Comparison of ENCODE assay signal across 17 mouse cellular contexts in the genomic region with DNA sequence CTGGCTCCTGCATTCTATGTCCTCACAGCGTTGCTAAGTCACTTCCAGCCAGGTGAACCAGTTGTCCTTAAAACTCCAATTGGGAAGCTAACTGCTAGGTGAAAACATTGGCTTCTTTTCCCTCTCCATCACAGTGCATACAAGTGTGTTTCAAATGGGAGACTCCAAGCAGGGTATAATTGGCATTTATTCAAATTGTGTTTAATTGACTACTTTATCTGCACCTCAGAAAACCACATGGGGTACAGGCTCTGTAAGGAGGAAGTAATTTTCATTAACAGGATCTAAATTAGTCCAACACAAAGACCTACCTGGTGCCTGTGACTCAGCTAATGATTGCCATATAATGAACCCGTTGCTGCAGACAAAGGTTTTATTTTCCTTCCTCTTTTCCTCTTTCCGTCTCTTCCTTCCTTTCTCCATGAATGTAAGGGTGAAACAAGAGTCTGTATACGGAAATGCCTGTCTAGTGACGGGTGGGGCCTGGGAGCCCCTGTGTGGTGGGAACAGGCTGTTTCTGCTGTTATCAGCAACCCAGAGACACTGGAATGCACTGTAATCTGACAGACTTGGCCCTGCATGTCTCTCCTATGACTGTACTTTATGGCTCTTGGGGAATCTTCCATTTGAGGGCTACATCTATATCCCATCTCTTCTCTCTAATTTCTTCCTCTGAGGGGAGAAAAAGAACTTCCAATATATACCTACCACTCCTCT.
A peak's percentile ranks its signal among the peaks of the same experiment; 100 is the strongest.
DNase-seq lines count a peak whose midpoint lies in the region; ATAC-seq lines count a peak whose summit lies in the region.
"Had no signal": no experiment of that assay in that cellular context is flagged by ENCODE, and none has a peak within 500 bp of the region (broad histone marks: within the 10 kb centered on the region; RNA-seq: fewer than 3 reads in every experiment).

No protein-coding gene starts in this region.

- H3K27me3 ChIP-seq in heart, embryonic 14.5 days (ENCODE audit: control insufficient read depth, insufficient read depth, low read length) = no peaks in the 10 kb centered on the region
- no peaks in the 10 kb centered on the region for H3K27me3 ChIP-seq in heart, embryonic 11.5 days (ENCODE audit: control insufficient read depth, insufficient read depth, low read length)
- no peaks in the 10 kb centered on the region for H3K27me3 ChIP-seq in neural tube, embryonic 13.5 days
- H3K27me3 ChIP-seq in intestine, embryonic 16.5 days (replicated peaks; ENCODE audit: control insufficient read depth, insufficient read depth, low read length) = no peaks in the 10 kb centered on the region
- H3K27me3 ChIP-seq: hindbrain, embryonic 12.5 days had no signal

- no peaks in the 10 kb centered on the region for H3K9me3 ChIP-seq in heart, embryonic 14.5 days (ENCODE audit: control insufficient read depth, low read length)
- no peaks in the 10 kb centered on the region for H3K9me3 ChIP-seq in heart, embryonic 11.5 days (replicated peaks; ENCODE audit: control insufficient read depth, low read length)
- no peaks in the 10 kb centered on the region for H3K9me3 ChIP-seq in neural tube, embryonic 13.5 days
- no peaks in the 10 kb centered on the region for H3K9me3 ChIP-seq in intestine, embryonic 16.5 days (ENCODE audit: control insufficient read depth, low read length)
- H3K9me3 ChIP-seq: hindbrain, embryonic 12.5 days; limb, embryonic 10.5 days had no signal

- H3K9ac ChIP-seq in heart, embryonic 14.5 days (ENCODE audit: low read length) = no peak overlapping the region
- no peak overlapping the region for H3K9ac ChIP-seq in heart, embryonic 11.5 days (ENCODE audit: low read depth, low read length)
- no peak overlapping the region for H3K9ac ChIP-seq in neural tube, embryonic 13.5 days
- no peak overlapping the region for H3K9ac ChIP-seq in intestine, embryonic 16.5 days (ENCODE audit: low read depth, low read length)
- H3K9ac ChIP-seq: hindbrain, embryonic 12.5 days had no signal

- no peak for ATAC-seq in heart, embryonic 14.5 days (ENCODE audit: insufficient number of reproducible peaks, insufficient read depth, low FRiP score, low read depth)
- ATAC-seq in heart, embryonic 11.5 days (replicated peaks; ENCODE audit: insufficient number of reproducible peaks, low FRiP score, low TSS enrichment) = no peak
- peak; percentile 24; the same call in 1 of the 2 replicates for ATAC-seq in neural tube, embryonic 13.5 days (ENCODE audit: low read depth)
- peak; percentile 91 for ATAC-seq in intestine, embryonic 16.5 days

- H3K4me2 ChIP-seq in heart, embryonic 14.5 days (ENCODE audit: low read length) = peak overlapping the region; percentile 23; the same call in 1 of the 2 replicates
- H3K4me2 ChIP-seq in heart, embryonic 11.5 days = no peak overlapping the region
- H3K4me2 ChIP-seq in neural tube, embryonic 13.5 days = no peak overlapping the region
- no peak overlapping the region for H3K4me2 ChIP-seq in intestine, embryonic 16.5 days (ENCODE audit: low read depth, low read length)
- H3K4me2 ChIP-seq: hindbrain, embryonic 12.5 days had no signal

- no peak for DNase-seq in neural tube, embryonic 10.5 days (ENCODE audit: extremely low spot score, low spot score)
- no peak for DNase-seq in layer of hippocampus, adult 9-10 months (ENCODE audit: low spot score)
- no peak for DNase-seq in cerebellum, postnatal 4 days (ENCODE audit: low spot score in 2 of 2)
- DNase-seq: cerebellum, postnatal 10 days; gastrocnemius, postnatal 14 days; kidney, adult 8-10 months; kidney, postnatal 4 days; layer of hippocampus, postnatal 36 days; lung, postnatal 4 days; midbrain, embryonic 14.5 days; thymus, adult 2 months had no signal

- H3K4me3 ChIP-seq in heart, embryonic 14.5 days (ENCODE audit: control insufficient read depth in 1 of 2, insufficient read depth in 1 of 2, low read depth in 1 of 2, low read length in 2 of 2) = no peak overlapping the region
- H3K4me3 ChIP-seq in heart, embryonic 11.5 days (ENCODE audit: low read depth, low read length) = no peak overlapping the region
- H3K4me3 ChIP-seq in neural tube, embryonic 13.5 days = no peak overlapping the region
- no peak overlapping the region for H3K4me3 ChIP-seq in intestine, embryonic 16.5 days (ENCODE audit: low read length)
- H3K4me3 ChIP-seq: hindbrain, embryonic 12.5 days; limb, embryonic 10.5 days had no signal

- H3K36me3 ChIP-seq in heart, embryonic 14.5 days (ENCODE audit: control insufficient read depth, insufficient read depth, low read length) = no peaks in the 10 kb centered on the region
- no peaks in the 10 kb centered on the region for H3K36me3 ChIP-seq in heart, embryonic 11.5 days (ENCODE audit: control insufficient read depth, insufficient read depth, low read length)
- no peaks in the 10 kb centered on the region for H3K36me3 ChIP-seq in neural tube, embryonic 13.5 days
- H3K36me3 ChIP-seq in intestine, embryonic 16.5 days (ENCODE audit: control insufficient read depth, insufficient read depth, low read length) = no peaks in the 10 kb centered on the region
- H3K36me3 ChIP-seq: hindbrain, embryonic 12.5 days; limb, embryonic 10.5 days had no signal

- WGBS in heart, embryonic 14.5 days = 32% methylated on average over 5 of the region's 5 CpGs
- WGBS in heart, embryonic 11.5 days (ENCODE audit: insufficient replicate concordance) = 32% methylated on average over 5 of the region's 5 CpGs
- WGBS in neural tube, embryonic 13.5 days = 44% methylated on average over 5 of the region's 5 CpGs
- 47% methylated on average over 5 of the region's 5 CpGs for WGBS in intestine, embryonic 16.5 days

- H3K4me1 ChIP-seq in heart, embryonic 14.5 days (ENCODE audit: control insufficient read depth in 2 of 2, insufficient read depth in 2 of 2, low read length in 2 of 2) = peaks cover 5 to 18% of the 10 kb centered on the region in 2 experiments
- H3K4me1 ChIP-seq in heart, embryonic 11.5 days (ENCODE audit: control insufficient read depth, insufficient read depth, low read length) = peaks cover 10% of the 10 kb centered on the region
- peaks cover 33% of the 10 kb centered on the region for H3K4me1 ChIP-seq in neural tube, embryonic 13.5 days (replicated peaks)
- 0 out of 2 replicates have a peak, but pooled peaks cover 3% of the 10 kb centered on the region for H3K4me1 ChIP-seq in intestine, embryonic 16.5 days (ENCODE audit: control insufficient read depth, insufficient read depth, low read length)

- 0 out of 4 replicates have a peak overlapping the region, but pooled peaks have one; percentile 9 to 24 for H3K27ac ChIP-seq in heart, embryonic 14.5 days (replicated peaks in 1 of 2; ENCODE audit: control insufficient read depth in 1 of 2, insufficient read depth in 1 of 2, low read depth in 2 of 2, low read length in 2 of 2)
- no peak overlapping the region for H3K27ac ChIP-seq in heart, embryonic 11.5 days (ENCODE audit: low read depth, low read length)
- H3K27ac ChIP-seq in neural tube, embryonic 13.5 days (replicated peaks) = peak overlapping the region; percentile 46; the same call in 1 of the 2 replicates
- peak overlapping the region; percentile 42; the same call in 1 of the 2 replicates for H3K27ac ChIP-seq in intestine, embryonic 16.5 days (ENCODE audit: low read length)
- H3K27ac ChIP-seq: hindbrain, embryonic 12.5 days; limb, embryonic 10.5 days had no signal

Comparison
In these comparisons a context has a peak if more than half of its experiments do, and no peak if none do; other contexts are left out.
1. ATAC-seq: peak in neural tube, embryonic 13.5 days (single experiment) and intestine, embryonic 16.5 days (single experiment); none in heart, embryonic 14.5 days (single experiment) and heart, embryonic 11.5 days (single experiment).